Mouse (Mus musculus) Muller cell, postnatal 12 days (primary cell): ENCODE results near the gene Pard6b.

ENCODE experiments used
- DNase-seq: peaks from one replicate; pipeline ENCODE4 v3.0.0-alpha.2; 2015; ENCODE audit errors: inconsistent ontology term

Pard6b gene

DNA sequence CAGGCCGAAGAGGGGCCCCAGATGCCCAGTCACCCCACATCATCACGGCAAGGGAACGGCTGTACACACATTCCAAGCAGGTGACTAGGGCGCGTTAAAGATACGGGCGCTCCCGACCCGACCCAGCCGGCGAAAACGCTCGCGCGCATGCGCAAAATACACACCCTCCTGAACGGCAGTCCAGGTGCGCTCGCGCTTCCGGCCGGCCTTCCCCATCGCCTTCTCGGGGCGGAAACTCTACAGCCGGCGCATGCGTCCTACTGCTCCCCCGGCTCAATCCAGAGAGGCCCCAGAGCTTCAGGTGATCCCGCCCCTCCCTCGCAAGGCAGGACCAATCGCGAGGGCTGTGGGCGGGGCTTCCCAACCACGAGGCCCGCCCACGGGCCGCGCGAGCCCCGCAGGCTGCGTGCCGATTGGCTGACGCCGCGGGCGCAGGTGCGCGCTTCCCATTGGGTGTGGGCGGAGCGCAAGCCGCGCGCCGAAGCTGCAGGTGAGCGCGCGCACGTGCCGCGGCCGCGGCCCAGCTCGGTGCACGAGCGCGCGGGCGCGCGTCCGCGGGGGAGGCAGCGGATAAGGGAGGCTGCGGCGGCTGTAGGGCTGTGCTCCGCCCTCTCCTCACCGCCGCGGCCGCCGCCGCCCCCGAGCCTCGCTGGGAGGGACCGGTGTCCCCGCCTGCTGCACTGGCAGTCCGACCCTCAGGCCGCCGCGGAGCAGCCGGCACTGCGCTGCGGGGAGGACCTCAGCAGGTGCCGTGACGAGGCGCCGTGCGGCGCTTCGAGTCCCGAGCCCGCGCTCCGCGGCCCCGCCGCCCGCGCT lies at the start of gene Pard6b:
Gene Pard6b (plus strand): TSS at position 574 of the 816 bp plus-strand sequence.
- peak; percentile 98 for DNase-seq

DNA sequence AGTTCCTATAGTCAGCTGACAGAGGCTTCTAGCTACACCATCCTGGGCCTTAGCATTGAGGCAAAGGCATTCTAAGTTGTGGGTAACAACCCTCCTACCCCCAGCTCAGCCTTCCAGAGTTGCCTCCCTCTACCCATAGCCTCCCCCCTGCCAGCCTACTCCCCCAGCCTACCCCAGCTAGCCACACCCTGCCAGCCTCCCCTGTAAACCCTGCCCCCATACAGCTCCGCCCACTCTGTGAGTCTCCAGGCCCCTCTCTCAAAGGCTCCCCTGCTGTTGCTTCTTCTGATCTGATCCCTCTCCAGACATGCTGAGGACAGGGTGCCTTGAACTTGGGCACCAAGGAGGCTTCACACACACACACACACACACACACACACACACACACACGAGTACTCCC lies 49.0 kb upstream of the Pard6b start:
- DNase-seq = no peak

DNA sequence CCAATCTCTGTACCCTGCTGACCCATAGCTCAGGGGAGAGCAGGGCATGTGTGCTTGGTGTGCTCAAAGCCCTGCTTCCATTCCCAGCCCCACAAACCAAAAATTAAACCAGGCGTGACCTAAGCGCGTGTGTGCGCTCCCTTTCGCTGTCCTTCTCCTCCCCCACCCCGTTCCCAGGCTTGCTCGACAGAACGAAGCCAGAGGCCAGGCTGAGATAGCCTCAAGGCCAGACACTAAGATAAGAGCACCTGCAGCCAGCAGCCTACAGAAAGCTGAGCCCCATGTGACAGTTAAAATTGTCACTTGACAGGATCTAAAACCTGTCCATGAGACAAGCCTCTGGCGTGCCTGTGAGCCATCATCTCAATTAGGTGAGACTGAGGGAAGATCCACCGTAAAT lies 46.9 kb upstream of the Pard6b start:
- DNase-seq = no peak

DNA sequence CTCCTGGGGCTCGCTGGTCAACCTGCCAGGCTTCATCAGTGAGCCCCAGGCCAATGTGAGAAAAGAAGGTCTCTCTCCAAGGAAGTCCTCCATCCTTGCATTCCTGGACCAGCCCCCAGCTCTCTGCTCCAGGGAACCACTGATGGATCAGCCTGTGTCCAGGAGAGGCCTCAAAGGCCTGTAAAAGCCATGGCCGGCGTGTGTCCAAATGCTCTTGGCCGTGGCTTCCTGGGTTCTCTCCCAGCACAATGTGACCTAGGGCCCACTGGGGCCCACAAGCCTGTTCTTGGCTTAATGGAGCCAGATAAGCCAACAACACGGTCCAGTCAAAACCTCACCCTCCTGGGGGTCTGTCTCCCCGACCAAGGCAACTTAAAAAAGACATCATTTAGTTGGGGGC lies 44.9 kb upstream of the Pard6b start:
- DNase-seq = no peak

DNA sequence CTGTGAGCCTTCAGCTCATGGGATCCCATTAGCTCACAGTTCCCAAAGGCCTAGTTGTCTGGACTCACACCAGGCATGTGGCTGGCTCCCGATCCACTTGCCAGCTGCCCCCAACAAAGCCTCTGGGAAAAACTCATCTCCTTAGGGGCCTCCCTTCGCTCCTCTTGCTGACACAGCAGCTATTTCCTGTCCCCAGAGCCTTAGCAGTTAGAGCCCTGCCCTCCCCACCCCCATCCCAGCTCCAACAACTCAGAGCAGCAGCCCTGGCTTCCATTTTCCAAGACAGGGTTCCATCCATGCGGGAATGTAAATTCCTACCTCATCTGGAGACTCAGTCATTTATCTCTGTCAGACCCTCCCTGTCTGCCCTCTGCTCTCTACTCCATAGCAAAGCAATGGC lies 43.7 kb upstream of the Pard6b start:
- no peak for DNase-seq

DNA sequence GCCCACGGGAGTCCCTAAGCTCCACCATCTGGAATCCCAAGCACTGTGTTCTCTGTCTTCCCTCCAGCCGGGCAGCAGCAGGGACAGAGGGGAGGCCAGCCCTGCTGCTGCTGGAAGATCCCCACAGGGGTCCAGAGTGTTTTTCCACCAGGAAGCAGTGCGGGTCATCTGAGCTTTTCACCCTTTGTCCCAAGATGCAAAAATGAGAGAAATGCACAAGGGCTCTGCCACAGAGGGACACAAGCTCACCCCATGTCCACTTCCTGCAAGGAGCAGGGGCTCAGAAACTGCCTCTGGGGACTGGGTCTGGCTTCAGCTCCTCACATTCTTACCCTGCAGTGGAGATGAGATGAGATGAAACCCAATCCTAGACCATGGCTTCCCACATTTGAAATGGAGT lies 40.1 kb upstream of the Pard6b start:
- DNase-seq = no peak

DNA sequence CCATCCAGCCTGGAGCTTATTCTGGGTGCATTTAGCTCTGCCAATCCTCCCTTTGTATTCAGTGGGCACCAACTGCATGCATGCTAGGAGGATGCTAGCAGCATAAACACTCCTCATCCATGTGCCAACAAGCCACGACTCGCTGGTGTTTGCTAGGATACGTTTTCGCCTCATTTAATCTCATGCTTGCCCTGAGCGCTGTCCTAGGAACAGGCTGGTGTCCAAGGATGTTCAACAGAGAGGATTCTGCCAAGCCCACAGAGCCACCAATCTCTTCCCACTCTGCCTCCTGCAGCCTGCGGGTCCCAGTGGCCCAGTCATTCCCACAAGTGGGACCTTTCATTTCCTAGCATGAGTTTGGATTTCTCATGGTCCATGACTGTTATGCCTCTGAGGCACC lies 38.8 kb upstream of the Pard6b start:
- DNase-seq = peak; percentile 68

DNA sequence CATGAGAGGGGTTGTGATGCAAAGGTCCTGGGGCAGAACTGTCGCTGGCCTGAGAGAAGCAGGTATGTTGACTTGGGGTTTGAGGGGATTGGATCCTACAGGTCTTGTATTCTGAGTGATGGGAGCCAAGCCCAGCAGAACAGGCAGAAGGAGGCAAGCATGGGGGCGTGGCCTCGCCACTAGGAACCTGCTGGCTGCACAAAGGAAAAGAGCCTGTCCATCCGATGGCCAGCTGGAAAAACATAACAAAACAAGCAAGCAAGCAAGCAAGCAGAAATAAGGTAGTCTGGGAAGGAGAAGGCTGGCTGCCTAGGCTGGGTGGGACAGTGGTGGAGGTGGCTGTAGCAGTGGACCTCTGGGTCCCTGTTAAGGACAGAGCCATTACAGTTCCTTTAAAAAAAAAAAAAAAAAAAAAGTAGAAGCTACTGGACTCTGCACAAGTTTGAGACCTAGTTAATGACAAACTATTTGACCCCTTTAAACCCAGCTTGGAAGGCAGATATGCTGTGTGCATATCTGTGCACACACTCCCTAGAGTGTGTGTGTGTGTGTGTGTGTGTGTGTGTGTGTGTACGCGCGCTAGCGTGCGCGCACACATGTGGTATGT lies 36.0 kb upstream of the Pard6b start:
- DNase-seq = no peak

DNA sequence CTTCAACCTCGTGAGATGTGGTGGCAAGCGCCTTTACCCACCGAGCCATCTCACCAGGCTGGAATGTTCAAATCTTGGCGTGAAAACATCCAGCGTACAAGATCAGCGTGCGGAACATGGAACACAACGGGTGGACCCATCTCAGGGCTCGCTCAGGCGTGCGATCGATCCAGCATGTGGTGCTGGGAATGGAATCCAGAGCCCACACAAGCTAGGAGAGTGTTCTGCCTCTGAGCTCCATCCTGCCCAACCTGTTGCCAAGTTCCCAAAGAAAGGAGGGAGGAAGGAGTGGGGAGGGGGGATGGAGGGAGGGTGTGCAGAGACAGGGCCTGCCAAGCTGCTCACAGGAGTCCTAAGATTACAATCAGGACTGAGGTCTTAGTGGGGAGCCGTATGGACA lies 35.4 kb upstream of the Pard6b start:
- DNase-seq = peak; percentile 29

DNA sequence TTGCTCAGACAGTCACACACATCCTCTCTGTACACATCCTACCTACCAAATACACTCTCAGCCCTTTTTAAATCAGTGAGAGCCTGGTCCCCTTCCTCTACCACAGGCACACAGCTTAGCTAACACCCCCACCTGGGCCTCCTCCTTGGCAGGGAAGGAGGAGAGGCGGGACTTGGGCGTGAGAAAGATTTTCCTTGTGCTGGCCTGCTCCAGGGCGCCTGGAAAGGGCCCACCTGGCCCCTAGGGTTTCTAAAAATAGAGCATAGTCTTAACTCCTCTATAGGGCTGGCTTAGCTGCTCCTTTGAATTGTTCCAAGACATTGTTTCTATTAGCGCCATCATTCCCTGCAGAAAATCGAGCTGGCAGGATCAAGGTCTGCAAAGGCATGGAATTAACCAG lies 35.0 kb upstream of the Pard6b start:
- no peak for DNase-seq

DNA sequence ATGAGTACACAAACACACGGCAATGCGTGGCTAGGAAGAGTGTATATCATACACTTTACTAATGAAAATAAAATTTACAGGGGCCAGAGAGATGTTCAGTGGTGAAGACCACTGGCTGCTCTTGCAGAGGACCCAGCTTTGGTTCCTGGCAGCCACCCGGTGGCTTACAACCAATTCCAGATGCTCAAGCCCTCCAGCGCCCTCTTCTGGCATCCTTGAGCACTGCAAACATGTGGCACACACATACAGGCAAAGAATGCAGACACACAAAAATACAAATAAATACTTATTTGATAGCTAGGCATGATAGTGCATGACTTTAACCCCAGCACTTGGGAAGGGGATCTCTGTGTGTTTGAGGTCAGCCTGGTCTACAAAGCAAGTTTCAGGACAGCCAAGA lies 34.3 kb upstream of the Pard6b start:
- no peak for DNase-seq

DNA sequence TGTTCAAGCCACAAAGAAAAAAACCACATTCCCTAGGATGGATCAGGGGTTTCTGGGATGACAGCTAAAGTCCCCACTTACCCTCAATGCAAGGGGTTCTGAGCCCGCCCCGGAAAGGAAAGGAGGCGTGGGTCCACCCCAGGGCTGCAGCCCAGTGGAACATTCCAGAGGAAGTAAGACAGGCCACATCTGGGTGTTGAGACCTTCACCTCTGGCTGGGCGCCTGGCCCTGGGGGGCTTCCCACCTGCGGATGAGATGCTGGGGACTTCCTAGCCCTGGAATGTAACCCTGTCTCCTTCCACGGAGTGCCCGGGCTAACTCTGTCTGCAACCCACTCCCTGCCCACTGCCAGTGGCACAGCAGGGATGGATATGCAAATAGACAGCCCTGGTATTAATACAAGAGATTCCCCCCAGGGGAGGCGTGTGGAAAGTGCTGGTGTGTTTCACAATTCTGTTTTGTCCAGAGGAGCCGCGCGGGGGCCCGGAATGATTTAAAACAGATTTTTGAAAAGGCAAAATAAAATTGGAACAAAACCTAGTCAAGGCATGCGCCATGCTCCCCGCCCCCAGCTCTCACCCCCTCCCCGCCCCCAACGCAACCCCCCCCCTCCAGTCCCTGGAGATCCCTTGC lies 31.7 kb upstream of the Pard6b start:
- peak; percentile 48 for DNase-seq

DNA sequence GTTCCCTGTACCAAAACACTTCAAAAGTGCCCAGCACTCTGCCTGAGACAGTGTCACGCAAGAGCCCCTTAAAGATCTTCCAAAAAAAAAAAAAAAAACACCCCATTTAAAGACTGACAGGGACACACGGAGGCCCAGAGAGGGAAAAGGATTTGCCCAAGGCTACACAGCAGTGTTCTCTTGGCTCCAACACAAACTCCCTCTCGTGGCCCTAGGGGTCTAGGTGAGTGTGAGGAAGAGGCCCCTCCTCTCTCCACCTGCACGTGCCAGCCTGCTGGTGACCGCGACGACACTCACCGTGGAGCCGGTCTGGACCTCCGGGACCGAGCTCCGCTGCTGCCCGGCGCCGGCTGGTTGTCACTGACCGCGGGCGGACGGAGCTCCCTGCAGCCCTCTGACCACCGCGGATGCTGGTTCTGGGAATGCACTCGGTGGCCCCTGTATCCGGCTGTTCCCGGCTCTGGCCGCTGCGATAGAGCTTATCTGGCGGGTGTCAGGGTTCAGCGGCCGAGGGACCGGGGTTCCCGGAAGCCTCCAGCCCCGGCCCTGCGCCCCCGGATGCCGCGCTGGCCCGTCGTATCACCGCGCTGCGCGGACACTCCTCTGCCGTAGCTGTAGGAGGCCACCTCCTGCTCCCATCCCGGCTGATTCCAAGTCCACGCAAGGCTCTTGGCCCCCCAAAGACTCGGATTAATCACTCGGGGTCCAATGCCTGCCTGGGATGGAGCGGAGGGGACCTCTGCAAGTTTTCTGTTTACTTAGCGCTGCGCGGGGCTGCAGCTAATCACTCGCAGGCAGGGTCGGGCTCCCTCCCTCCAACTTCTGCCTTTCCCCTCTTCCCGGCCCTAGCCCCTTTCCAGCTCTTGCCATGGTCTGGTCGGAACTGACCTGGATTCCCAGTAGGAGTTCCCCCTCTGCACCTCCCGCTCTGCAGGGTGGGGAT lies 30.5 kb upstream of the Pard6b start:
- peak; percentile 29 for DNase-seq

DNA sequence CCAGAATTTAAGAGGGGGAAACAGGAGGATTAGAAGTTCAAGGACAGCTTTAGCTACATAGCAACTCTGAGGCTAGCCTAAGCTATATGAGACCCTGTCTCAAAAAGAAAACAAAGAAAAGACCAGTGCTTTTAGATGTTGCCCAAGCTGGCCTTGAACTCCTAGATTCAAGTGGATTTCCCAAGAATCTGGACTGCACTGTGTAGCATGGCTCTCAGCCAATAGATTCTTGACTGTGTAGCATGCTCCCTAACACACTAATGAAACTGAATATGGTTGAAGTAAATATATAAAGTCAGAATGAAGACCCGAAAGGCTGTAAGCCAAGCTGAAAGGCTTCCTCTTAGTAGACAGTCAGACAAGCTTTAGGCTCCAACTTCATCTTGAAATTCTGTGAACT lies 28.6 kb upstream of the Pard6b start:
- DNase-seq = no peak

DNA sequence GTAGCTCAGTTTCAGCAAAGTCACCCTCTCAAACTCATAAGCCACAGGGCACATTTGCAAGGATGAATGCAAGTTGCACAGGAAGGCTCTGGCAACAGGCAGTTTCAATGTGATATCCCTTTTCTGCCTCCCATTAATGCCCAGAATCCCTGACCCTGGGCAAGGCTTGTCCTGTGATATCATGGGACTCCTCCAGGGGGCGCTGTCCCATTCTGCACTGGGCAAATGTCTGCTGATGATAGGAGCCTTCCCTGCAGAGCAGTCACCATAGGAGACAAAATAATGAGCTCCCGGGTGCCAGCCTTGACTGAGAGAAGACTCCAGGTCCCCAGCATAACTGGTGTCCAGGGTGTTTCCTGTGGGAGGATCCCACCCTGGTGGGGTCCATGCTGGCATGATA lies 28.1 kb upstream of the Pard6b start:
- DNase-seq = peak; percentile 58

DNA sequence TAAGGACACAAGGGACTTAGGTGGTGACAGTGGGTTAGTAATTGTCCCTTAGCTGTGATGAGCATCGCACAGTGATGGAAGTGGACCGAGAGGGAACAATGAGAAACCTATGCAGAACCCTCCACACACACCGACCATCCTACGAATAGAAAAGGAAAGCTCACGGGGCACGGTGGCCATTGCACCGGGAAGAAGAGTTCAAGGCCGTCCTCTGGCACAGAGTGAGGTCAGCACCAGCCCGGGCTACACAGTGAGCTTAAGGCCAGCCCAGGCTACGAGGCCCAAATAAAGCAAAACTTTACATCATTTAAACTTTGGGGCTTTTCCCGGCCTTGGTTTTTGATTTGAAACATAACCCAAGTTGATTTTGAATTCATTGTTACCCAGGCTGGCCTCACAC lies 26.7 kb upstream of the Pard6b start:
- no peak for DNase-seq

DNA sequence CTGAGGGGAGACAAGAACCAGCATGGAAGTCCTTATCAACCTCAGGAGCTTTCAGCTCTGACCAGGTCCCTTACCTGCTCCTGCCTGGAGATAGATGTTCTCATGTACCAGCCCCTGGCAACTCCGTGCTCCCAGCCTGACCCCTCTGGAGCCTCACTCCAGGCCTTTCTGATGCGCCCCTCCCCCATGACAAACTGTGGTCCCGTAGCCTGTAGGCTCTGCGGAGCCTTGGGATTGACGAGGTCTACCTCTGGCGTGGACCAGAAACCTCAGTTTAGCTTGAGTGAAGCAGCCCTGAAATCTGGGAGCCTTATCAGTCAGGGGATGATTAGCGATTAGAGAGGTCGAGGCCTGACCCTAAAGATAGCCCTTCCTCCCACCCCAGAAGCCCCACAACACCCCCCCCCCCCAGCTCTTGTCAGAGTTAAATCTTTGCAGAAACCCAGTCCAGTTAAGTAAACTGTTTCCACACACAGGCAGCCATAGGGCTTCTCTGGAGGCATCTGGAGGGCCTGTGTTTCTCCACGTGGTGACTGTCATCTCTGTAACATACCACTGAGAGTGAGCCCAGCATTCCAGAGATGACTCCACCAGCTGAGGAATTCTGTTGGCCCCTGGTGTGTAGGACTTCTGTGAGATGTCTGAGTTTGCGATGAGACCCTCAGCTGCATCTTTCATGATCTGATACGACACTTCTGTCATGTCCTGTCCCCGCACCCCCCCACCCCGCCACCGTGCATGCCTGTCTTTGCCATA lies 24.7 kb upstream of the Pard6b start:
- peak; percentile 75 for DNase-seq

DNA sequence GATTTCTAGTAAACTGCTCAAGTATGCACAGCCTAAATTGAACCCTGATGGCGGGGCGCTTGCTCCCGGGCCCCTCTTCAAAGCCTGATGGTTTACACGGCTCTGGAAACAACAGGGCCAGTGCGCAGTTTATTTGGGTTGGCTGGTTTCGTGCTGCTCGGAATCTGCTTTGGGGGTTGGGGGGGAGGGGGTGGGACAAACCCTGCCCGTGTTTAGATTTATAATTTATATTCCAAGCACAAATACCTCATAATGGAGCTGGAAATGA lies 24.2 kb upstream of the Pard6b start:
- no peak for DNase-seq

DNA sequence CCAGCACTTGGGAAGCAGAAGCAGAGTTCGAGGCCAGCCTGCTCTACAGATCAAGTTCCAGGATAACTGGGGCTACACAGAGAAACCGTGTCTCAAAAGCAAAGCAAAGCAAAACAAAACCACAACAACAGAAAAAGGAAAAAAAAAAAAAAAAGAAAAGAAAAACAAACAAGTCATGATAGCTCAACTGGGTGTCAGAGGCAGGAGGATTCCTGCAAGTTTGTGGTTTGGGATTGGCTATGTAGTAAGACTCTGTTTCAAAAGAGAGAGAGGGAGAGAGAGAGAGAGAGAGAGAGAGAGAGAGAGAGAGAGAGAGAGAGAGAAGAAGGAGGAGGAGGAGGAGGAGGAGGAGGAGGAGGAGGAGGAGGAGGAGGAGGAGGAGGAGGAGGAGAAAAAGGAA lies 22.9 kb upstream of the Pard6b start:
- peak; percentile 45 for DNase-seq

DNA sequence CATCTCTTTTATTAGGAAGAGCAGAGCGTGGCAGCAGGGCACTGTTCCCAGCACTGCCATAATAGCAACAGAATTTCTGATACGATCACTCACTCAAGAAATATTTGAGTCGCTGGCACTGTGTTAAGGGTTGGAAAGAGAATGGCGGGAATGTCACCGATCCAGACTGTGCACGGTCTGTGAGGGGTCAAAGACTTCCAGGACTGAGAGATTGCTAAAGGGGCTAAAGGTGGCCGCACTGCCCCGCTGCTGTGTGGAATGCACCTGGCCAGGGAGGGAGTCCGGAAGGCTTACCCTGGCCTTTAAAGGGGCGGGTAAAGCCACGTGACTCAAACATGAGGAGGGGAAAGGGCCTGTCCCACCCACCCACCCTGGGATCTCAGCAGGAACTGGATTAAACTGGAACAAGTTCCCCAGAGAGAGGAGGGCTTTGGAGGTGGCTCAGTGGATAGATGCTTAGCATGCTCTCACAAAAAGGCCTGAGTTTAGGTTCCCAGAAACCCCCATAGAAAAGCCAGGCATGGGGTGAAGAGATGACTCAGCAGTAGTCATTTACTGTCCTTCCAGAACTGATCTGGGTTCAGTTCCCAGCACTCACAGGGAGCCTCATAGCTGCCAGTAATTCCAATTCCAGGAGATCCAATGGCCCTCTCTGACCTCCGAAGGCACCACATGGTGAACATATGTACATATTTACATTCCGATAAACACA lies 22.2 kb upstream of the Pard6b start:
- peak; percentile 83 for DNase-seq
